Mouse (Mus musculus): ENCODE measurements around the gene Ptpre. TPM values are rescaled to one million over a fixed set of nuclear protein-coding genes. Genes with fewer than 3 reads are reported as not detected.
"Not testable (repeated sequence)": the region's sequence is repeated elsewhere in the genome, so short reads cannot be mapped to it uniquely, and the experiment has no call there.

The Ptpre gene
- polyA plus RNA-seq, 1 experiment from 2014 or later = 1.0 TPM

DNA sequence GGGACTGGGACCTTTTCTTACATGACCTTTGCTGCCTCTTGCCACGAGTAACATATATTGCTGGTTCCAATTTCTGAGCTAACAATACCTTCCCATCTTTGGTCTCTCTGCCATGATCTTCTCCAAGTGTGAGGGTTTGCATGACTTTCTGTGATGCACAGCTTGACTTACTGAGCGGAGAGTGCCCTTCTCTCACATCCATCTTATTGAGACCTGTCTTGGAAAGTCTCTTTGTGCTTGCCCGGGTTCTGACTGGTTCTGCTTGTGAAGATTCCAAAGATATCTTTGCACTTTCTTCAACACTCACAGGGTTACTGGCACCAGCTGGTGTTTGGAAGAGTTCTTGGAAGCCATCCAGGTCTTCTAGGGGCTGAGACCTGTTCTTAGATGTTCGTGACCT lies 158.8 kb downstream of the Ptpre start:
- ATAC-seq (replicated peaks; ENCODE audit: insufficient number of reproducible peaks, low FRiP score, low TSS enrichment, low read depth) (no peak), DNase-seq (ENCODE audit: low spot score) (no peak)
- WGBS = 89% methylated on average over 4 of the region's 4 CpGs
- Histone ChIP-seq H3K27ac (replicated peaks; ENCODE audit: low read depth, low read length) (no peak overlapping the region), H3K4me1 (ENCODE audit: control insufficient read depth, insufficient read depth, low read length) (no peaks in the 10 kb centered on the region), H3K4me2 (ENCODE audit: low read depth, low read length) (no peak overlapping the region), H3K4me3 (ENCODE audit: low read depth, low read length) (no peak overlapping the region), H3K9me3 (replicated peaks; ENCODE audit: control insufficient read depth, low read length) (no peaks in the 10 kb centered on the region), H3K9ac (replicated peaks; ENCODE audit: low read length) (no peak overlapping the region), H3K27me3 (ENCODE audit: control insufficient read depth, insufficient read depth, low read length) (no peaks in the 10 kb centered on the region), H3K36me3 (replicated peaks; ENCODE audit: control insufficient read depth, insufficient read depth, low read depth, low read length) (peaks cover 18% of the 10 kb centered on the region)

DNA sequence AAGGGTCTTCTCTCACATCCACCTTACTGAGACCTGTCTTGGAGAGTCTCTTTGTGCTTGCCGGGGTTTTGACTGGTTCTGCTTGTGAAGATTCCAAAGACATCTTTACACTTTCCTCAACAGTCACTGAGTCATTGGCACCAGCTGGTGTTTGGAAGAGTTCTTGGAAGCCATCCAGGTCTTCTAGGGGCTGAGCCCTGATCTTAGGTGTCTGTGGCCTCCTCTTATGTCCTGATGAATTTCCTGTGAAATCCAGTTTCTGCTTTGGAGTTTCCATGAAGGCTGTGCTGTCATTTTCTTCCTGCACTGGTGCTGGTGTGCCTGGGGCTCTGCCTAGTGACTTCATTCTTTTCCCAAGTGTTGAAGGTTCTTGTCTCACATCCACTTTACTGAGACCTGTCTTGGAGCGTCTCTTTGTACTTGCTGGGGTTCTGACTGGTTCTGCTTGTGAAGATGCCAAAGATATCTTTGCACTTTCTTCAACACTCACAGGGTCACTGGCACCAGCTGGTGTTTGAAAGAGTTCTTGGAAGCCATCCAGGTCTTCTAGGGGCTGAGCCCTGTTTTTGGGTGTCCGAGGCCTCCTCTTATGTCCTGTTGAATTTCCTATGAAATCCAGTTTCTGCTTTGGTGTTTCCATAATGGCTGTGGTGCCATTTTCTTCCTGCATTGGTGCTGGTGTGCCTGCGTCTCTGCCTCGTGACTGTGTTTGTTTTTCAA lies 159.9 kb downstream of the Ptpre start:
- not testable (repeated sequence) for H3K9me3 ChIP-seq (replicated peaks; ENCODE audit: control insufficient read depth, low read length); H3K4me2 ChIP-seq (ENCODE audit: low read depth, low read length); H3K27ac ChIP-seq (replicated peaks; ENCODE audit: low read depth, low read length); H3K4me1 ChIP-seq (ENCODE audit: control insufficient read depth, insufficient read depth, low read length); H3K4me3 ChIP-seq (ENCODE audit: low read depth, low read length); ATAC-seq (replicated peaks; ENCODE audit: insufficient number of reproducible peaks, low FRiP score, low TSS enrichment, low read depth); DNase-seq (ENCODE audit: low spot score); H3K9ac ChIP-seq (replicated peaks; ENCODE audit: low read length); H3K27me3 ChIP-seq (ENCODE audit: control insufficient read depth, insufficient read depth, low read length)
- WGBS = 98% methylated on average over 5 of the region's 5 CpGs
- peaks cover 26% of the 10 kb centered on the region for H3K36me3 ChIP-seq (replicated peaks; ENCODE audit: control insufficient read depth, insufficient read depth, low read depth, low read length)

DNA sequence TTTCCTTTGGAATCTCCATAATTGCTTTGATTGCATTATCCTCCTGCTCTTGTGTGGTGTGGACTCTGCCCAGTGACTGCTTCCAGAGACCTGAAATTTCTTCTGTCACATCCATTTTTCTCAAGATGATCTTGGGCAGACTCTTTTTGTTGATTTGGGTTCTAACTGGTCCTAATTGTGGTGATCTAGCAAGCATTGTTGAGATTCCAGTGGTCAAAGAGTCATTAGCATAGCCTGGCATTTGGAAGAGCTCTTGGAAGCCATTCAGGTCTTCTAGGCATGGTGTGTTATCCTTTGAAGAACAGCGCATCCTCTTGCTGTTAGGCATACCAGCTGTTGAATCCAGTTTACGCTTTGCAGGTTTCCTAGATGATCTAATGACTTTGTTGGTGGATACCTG lies 161.1 kb downstream of the Ptpre start:
- ATAC-seq (replicated peaks; ENCODE audit: insufficient number of reproducible peaks, low FRiP score, low TSS enrichment, low read depth) (no peak), DNase-seq (ENCODE audit: low spot score) (no peak)
- Histone ChIP-seq H3K4me3 (ENCODE audit: low read depth, low read length) (no peak overlapping the region), H3K36me3 (replicated peaks; ENCODE audit: control insufficient read depth, insufficient read depth, low read depth, low read length) (peaks cover 26% of the 10 kb centered on the region), H3K9me3 (replicated peaks; ENCODE audit: control insufficient read depth, low read length) (no peaks in the 10 kb centered on the region), H3K27me3 (ENCODE audit: control insufficient read depth, insufficient read depth, low read length) (no peaks in the 10 kb centered on the region), H3K4me1 (ENCODE audit: control insufficient read depth, insufficient read depth, low read length) (no peaks in the 10 kb centered on the region), H3K9ac (replicated peaks; ENCODE audit: low read length) (no peak overlapping the region), H3K27ac (replicated peaks; ENCODE audit: low read depth, low read length) (no peak overlapping the region), H3K4me2 (ENCODE audit: low read depth, low read length) (no peak overlapping the region)
- WGBS = 97% methylated on average over 2 of the region's 2 CpGs

DNA sequence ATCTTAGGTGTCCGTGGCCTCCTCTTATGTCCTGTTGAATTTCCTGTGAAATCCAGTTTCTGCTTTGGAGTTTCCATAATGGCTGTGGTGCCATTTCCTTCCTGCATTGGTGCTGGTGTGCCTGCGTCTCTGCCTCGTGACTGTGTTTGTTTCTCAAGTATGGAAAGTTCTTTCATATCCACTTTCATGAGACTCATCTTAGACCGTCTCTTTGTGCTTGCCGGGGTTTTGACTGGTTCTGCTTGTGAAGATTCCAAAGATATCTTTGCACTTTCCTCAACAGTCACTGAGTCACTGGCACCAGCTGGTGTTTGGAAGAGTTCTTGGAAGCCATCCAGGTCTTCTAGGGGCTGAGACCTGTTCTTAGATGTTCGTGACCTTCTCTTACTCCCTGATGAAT lies 162.1 kb downstream of the Ptpre start:
- H3K36me3 ChIP-seq (replicated peaks; ENCODE audit: control insufficient read depth, insufficient read depth, low read depth, low read length) = peaks cover 26% of the 10 kb centered on the region
- ATAC-seq (replicated peaks; ENCODE audit: insufficient number of reproducible peaks, low FRiP score, low TSS enrichment, low read depth) = not testable (repeated sequence)

DNA sequence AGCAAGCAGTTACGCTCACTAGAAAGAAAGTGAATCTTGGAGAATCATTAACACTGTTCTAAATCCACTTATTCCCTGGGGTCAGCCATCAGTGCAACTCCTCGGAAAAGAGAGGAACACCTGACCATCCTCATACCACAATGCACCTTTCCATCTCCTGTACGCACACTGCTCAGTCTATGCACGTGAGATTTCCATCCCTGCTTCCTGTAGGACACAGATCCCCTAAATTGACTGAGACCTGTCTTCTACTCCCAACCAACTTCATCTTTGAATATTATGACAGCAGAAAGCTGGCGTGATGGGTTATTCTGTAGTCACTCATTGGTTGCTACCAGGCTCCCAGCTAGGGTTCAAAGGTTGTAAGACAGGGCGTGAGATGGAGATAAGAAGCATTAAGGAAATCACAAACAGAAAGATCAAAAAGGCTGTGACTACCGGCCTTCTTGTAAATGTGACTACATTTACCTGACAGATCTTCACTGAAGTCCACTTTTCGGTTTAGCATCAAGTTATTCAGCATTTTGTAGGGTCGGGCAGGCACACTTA lies 166.4 kb downstream of the Ptpre start:
- WGBS = 95% methylated on average over 9 of the region's 9 CpGs
- Histone ChIP-seq H3K4me2 (ENCODE audit: low read depth, low read length) (no peak overlapping the region), H3K36me3 (replicated peaks; ENCODE audit: control insufficient read depth, insufficient read depth, low read depth, low read length) (peaks cover 24% of the 10 kb centered on the region), H3K9ac (replicated peaks; ENCODE audit: low read length) (no peak overlapping the region), H3K27me3 (ENCODE audit: control insufficient read depth, insufficient read depth, low read length) (no peaks in the 10 kb centered on the region), H3K4me3 (ENCODE audit: low read depth, low read length) (no peak overlapping the region), H3K4me1 (ENCODE audit: control insufficient read depth, insufficient read depth, low read length) (no peaks in the 10 kb centered on the region), H3K9me3 (replicated peaks; ENCODE audit: control insufficient read depth, low read length) (no peaks in the 10 kb centered on the region), H3K27ac (replicated peaks; ENCODE audit: low read depth, low read length) (no peak overlapping the region)
- DNase-seq (ENCODE audit: low spot score) (no peak), ATAC-seq (replicated peaks; ENCODE audit: insufficient number of reproducible peaks, low FRiP score, low TSS enrichment, low read depth) (no peak)

More for the DNA sequence above, 162.1 kb downstream of the Ptpre start:
- DNase-seq (ENCODE audit: low spot score); H3K4me2 ChIP-seq (ENCODE audit: low read depth, low read length); H3K9me3 ChIP-seq (replicated peaks; ENCODE audit: control insufficient read depth, low read length); H3K4me3 ChIP-seq (ENCODE audit: low read depth, low read length); H3K4me1 ChIP-seq (ENCODE audit: control insufficient read depth, insufficient read depth, low read length); H3K9ac ChIP-seq (replicated peaks; ENCODE audit: low read length); H3K27ac ChIP-seq (replicated peaks; ENCODE audit: low read depth, low read length); H3K27me3 ChIP-seq (ENCODE audit: control insufficient read depth, insufficient read depth, low read length): not testable (repeated sequence)
- WGBS = 93% methylated on average over 6 of the region's 6 CpGs

DNA sequence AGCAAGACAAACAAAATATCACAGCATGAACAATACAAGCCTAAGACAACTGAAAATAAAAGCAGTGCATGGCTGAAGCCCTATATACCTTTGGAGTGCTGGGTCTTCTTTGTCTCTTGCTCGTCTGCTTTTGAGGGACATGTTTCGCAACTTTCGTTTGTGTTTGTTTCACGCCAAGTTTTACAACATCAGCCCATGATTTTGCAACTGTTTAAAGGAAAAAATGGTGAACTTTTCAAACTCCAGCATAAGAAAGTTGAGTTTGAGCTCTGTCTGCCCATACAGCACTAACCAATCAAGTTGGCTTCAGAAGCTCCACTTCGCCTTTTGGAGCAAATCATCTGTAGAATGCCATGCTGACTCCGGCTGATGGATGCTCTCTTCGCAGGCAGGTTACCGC lies 167.0 kb downstream of the Ptpre start:
- H3K27me3 ChIP-seq (ENCODE audit: control insufficient read depth, insufficient read depth, low read length) = no peaks in the 10 kb centered on the region
- no peak overlapping the region for H3K9ac ChIP-seq (replicated peaks; ENCODE audit: low read length)
- DNase-seq (ENCODE audit: low spot score) = no peak
- H3K9me3 ChIP-seq (replicated peaks; ENCODE audit: control insufficient read depth, low read length) = no peaks in the 10 kb centered on the region
- no peak overlapping the region for H3K4me2 ChIP-seq (ENCODE audit: low read depth, low read length)
- no peak for ATAC-seq (replicated peaks; ENCODE audit: insufficient number of reproducible peaks, low FRiP score, low TSS enrichment, low read depth)
- 97% methylated on average over 8 of the region's 8 CpGs for WGBS
- H3K4me3 ChIP-seq (ENCODE audit: low read depth, low read length) = no peak overlapping the region
- no peaks in the 10 kb centered on the region for H3K4me1 ChIP-seq (ENCODE audit: control insufficient read depth, insufficient read depth, low read length)
- no peak overlapping the region for H3K27ac ChIP-seq (replicated peaks; ENCODE audit: low read depth, low read length)
- H3K36me3 ChIP-seq (replicated peaks; ENCODE audit: control insufficient read depth, insufficient read depth, low read depth, low read length) = peaks cover 25% of the 10 kb centered on the region

DNA sequence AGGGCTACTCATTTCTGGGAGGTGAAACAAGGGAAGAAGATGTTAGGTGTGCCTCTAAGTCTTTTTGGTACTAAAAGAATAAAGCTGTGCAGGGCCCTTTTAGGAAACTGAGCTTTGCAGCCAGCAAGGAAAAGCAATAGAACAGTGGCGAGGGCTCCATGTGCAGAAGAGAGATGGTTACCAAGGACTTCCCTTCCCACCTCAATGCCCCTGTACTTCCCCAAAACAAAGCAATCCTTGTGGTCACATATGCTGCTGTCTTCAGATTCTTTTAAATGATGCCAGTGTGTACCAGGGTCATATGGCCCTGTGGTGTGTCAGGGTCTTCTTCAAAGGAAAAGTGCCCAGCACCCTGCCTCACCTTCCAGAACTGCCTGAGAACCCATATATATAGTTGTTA lies 167.8 kb downstream of the Ptpre start:
- Histone ChIP-seq H3K4me3 (ENCODE audit: low read depth, low read length) (no peak overlapping the region), H3K9me3 (replicated peaks; ENCODE audit: control insufficient read depth, low read length) (no peaks in the 10 kb centered on the region), H3K9ac (replicated peaks; ENCODE audit: low read length) (no peak overlapping the region), H3K36me3 (replicated peaks; ENCODE audit: control insufficient read depth, insufficient read depth, low read depth, low read length) (peaks cover 29% of the 10 kb centered on the region), H3K4me1 (ENCODE audit: control insufficient read depth, insufficient read depth, low read length) (no peaks in the 10 kb centered on the region), H3K27me3 (ENCODE audit: control insufficient read depth, insufficient read depth, low read length) (no peaks in the 10 kb centered on the region), H3K27ac (replicated peaks; ENCODE audit: low read depth, low read length) (no peak overlapping the region), H3K4me2 (ENCODE audit: low read depth, low read length) (no peak overlapping the region)
- no peak for ATAC-seq (replicated peaks; ENCODE audit: insufficient number of reproducible peaks, low FRiP score, low TSS enrichment, low read depth)
- DNase-seq (ENCODE audit: low spot score) = no peak
- 94% methylated on average over 1 of the region's 1 CpGs for WGBS

DNA sequence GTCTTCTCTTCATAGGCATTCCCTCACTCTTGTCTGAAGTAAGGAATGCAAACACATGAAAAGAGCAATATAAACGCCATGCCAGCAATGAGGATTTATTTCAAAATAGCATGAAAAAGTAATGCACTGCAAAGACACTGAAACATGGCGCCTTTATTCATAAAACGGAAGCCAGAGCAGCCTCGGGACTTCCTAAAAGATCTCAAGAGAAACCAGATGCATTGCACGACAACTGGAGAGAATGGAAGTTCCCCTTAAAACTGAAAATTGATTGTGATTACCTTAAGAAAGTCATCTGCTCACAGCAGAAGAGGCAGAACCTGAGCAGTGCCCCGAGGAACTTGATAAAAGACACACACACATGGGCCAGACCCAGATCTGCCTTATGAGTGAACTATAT lies 168.5 kb downstream of the Ptpre start:
- Histone ChIP-seq H3K4me2 (ENCODE audit: low read depth, low read length) (no peak overlapping the region), H3K9ac (replicated peaks; ENCODE audit: low read length) (no peak overlapping the region), H3K36me3 (replicated peaks; ENCODE audit: control insufficient read depth, insufficient read depth, low read depth, low read length) (peaks cover 31% of the 10 kb centered on the region), H3K27me3 (ENCODE audit: control insufficient read depth, insufficient read depth, low read length) (no peaks in the 10 kb centered on the region), H3K4me1 (ENCODE audit: control insufficient read depth, insufficient read depth, low read length) (no peaks in the 10 kb centered on the region), H3K27ac (replicated peaks; ENCODE audit: low read depth, low read length) (no peak overlapping the region), H3K4me3 (ENCODE audit: low read depth, low read length) (no peak overlapping the region), H3K9me3 (replicated peaks; ENCODE audit: control insufficient read depth, low read length) (no peaks in the 10 kb centered on the region)
- no peak for DNase-seq (ENCODE audit: low spot score)
- ATAC-seq (replicated peaks; ENCODE audit: insufficient number of reproducible peaks, low FRiP score, low TSS enrichment, low read depth) = no peak
- 91% methylated on average over 6 of the region's 6 CpGs for WGBS

Data from embryonic facial prominence, embryonic 11.5 days (tissue).